Mouse (Mus musculus): ENCODE results near the gene Defb48. TPM values are rescaled to one million over a fixed set of nuclear protein-coding genes. Genes with fewer than 3 reads are reported as not detected.

Defb48 gene
- not detected in 2 replicates for polyA plus RNA-seq (2014; fragmentation: Nextera tagmentation; extraction: Ambion mirVana)

- no peak within 1 kb of the TSS for H3K4me3 ChIP-seq (ENCODE audit: low read depth, low read length)
- no peak within 1 kb of the TSS for H3K4me2 ChIP-seq (ENCODE audit: low read depth, low read length)
- no peaks in the 10 kb centered on the region for H3K9me3 ChIP-seq (ENCODE audit: control insufficient read depth, low read length)
- H3K4me1 ChIP-seq (ENCODE audit: control insufficient read depth, insufficient read depth, low read length): no peaks in the 10 kb centered on the region
- H3K27ac ChIP-seq (ENCODE audit: low read depth, low read length): no peak within 1 kb of the TSS
- H3K36me3 ChIP-seq (ENCODE audit: control insufficient read depth, insufficient read depth, low read length): no peaks in the 10 kb centered on the region
- no peaks in the 10 kb centered on the region for H3K27me3 ChIP-seq (ENCODE audit: control insufficient read depth, insufficient read depth, low read length)
- H3K9ac ChIP-seq (replicated peaks; ENCODE audit: low read depth, low read length): no peak within 1 kb of the TSS
- ATAC-seq (ENCODE audit: low read depth): no peak
- 79% methylated on average over 1 of the region's 1 CpGs for WGBS
These were observed at the start of gene Defb48 for GRCm38 (mm10) chr14:62984410-62984809. Gene Defb48 (minus strand): TSS chr14:62984510.

DNA sequence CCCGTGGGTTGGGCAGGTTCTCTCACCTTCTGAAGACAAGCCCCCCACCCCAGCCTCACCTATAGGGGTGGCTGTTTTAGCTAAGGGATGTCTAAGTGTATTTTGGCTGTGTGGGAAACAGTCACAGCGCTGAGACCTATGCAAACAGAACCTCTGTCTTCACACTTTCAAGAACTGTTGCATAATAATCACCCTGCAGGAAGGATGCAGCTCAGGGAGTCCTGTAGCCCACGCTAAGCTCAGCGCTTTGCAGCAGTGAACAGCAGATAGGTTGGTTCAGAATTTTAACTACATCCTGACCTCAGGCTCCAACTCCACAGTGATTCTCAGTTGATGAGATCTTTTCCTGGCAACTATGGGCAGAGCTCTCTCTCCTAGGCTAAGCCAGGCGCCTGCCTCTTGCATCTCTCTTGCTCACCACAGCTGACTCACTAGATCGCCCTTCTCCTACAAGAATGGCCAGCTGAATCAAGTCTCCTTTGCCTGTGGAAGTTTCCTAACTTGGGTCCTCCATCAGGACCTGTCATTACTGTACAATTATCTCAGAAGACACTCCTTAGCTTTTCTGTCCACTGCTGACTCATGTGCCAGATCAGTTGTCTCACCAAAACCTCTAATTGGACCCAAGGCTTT, 36.3 kb upstream of the Defb48 start:
- H3K9me3 ChIP-seq (ENCODE audit: control insufficient read depth, low read length): no peaks in the 10 kb centered on the region
- no peak overlapping the region for H3K9ac ChIP-seq (replicated peaks; ENCODE audit: low read depth, low read length)
- no peak for ATAC-seq (ENCODE audit: low read depth)
- no peaks in the 10 kb centered on the region for H3K36me3 ChIP-seq (ENCODE audit: control insufficient read depth, insufficient read depth, low read length)
- H3K27ac ChIP-seq (ENCODE audit: low read depth, low read length): no peak overlapping the region
- H3K4me3 ChIP-seq (ENCODE audit: low read depth, low read length): no peak overlapping the region
- no peak overlapping the region for H3K4me2 ChIP-seq (ENCODE audit: low read depth, low read length)
- WGBS: 71% methylated on average over 6 of the region's 6 CpGs
- H3K4me1 ChIP-seq (ENCODE audit: control insufficient read depth, insufficient read depth, low read length): no peaks in the 10 kb centered on the region
- no peaks in the 10 kb centered on the region for H3K27me3 ChIP-seq (ENCODE audit: control insufficient read depth, insufficient read depth, low read length)

GRCm38 (mm10) chr14:63014667-63015066, 30.4 kb upstream of the Defb48 start:
- no peak overlapping the region for H3K4me2 ChIP-seq (ENCODE audit: low read depth, low read length)
- no peaks in the 10 kb centered on the region for H3K27me3 ChIP-seq (ENCODE audit: control insufficient read depth, insufficient read depth, low read length)
- no peak overlapping the region for H3K27ac ChIP-seq (ENCODE audit: low read depth, low read length)
- H3K36me3 ChIP-seq (ENCODE audit: control insufficient read depth, insufficient read depth, low read length): no peaks in the 10 kb centered on the region
- H3K4me3 ChIP-seq (ENCODE audit: low read depth, low read length): no peak overlapping the region
- H3K4me1 ChIP-seq (ENCODE audit: control insufficient read depth, insufficient read depth, low read length): no peaks in the 10 kb centered on the region
- no peak overlapping the region for H3K9ac ChIP-seq (replicated peaks; ENCODE audit: low read depth, low read length)
- 90% methylated on average over 4 of the region's 4 CpGs for WGBS
- ATAC-seq (ENCODE audit: low read depth): no peak
- H3K9me3 ChIP-seq (ENCODE audit: control insufficient read depth, low read length): no peaks in the 10 kb centered on the region

GRCm38 (mm10) chr14:63013082-63013481, 28.8 kb upstream of the Defb48 start:
- no peaks in the 10 kb centered on the region for H3K27me3 ChIP-seq (ENCODE audit: control insufficient read depth, insufficient read depth, low read length)
- no peaks in the 10 kb centered on the region for H3K4me1 ChIP-seq (ENCODE audit: control insufficient read depth, insufficient read depth, low read length)
- no peak overlapping the region for H3K4me3 ChIP-seq (ENCODE audit: low read depth, low read length)
- ATAC-seq (ENCODE audit: low read depth): no peak
- H3K4me2 ChIP-seq (ENCODE audit: low read depth, low read length): no peak overlapping the region
- no peak overlapping the region for H3K9ac ChIP-seq (replicated peaks; ENCODE audit: low read depth, low read length)
- H3K36me3 ChIP-seq (ENCODE audit: control insufficient read depth, insufficient read depth, low read length): no peaks in the 10 kb centered on the region
- H3K27ac ChIP-seq (ENCODE audit: low read depth, low read length): no peak overlapping the region
- no peaks in the 10 kb centered on the region for H3K9me3 ChIP-seq (ENCODE audit: control insufficient read depth, low read length)
- 80% methylated on average over 4 of the region's 4 CpGs for WGBS

GRCm38 (mm10) chr14:63011471-63011870, 27.2 kb upstream of the Defb48 start, which contains the start of gene Defb43:
Gene Defb43 (plus strand): TSS chr14:63011771.
- no peak within 1 kb of the TSS for H3K4me2 ChIP-seq (ENCODE audit: low read depth, low read length)
- H3K9ac ChIP-seq (replicated peaks; ENCODE audit: low read depth, low read length): no peak within 1 kb of the TSS
- H3K27ac ChIP-seq (ENCODE audit: low read depth, low read length): no peak within 1 kb of the TSS
- H3K4me3 ChIP-seq (ENCODE audit: low read depth, low read length): no peak within 1 kb of the TSS
- H3K9me3 ChIP-seq (ENCODE audit: control insufficient read depth, low read length): no peaks in the 10 kb centered on the region
- no peaks in the 10 kb centered on the region for H3K36me3 ChIP-seq (ENCODE audit: control insufficient read depth, insufficient read depth, low read length)
- no peaks in the 10 kb centered on the region for H3K4me1 ChIP-seq (ENCODE audit: control insufficient read depth, insufficient read depth, low read length)
- no peaks in the 10 kb centered on the region for H3K27me3 ChIP-seq (ENCODE audit: control insufficient read depth, insufficient read depth, low read length)
- 99% methylated on average over 5 of the region's 5 CpGs for WGBS
- ATAC-seq (ENCODE audit: low read depth): no peak

GRCm38 (mm10) chr14:63002588-63002987, 18.3 kb upstream of the Defb48 start:
- no peaks in the 10 kb centered on the region for H3K36me3 ChIP-seq (ENCODE audit: control insufficient read depth, insufficient read depth, low read length)
- 80% methylated on average over 2 of the region's 2 CpGs for WGBS
- ATAC-seq (ENCODE audit: low read depth): no peak
- no peaks in the 10 kb centered on the region for H3K4me1 ChIP-seq (ENCODE audit: control insufficient read depth, insufficient read depth, low read length)
- no peak overlapping the region for H3K27ac ChIP-seq (ENCODE audit: low read depth, low read length)
- H3K9ac ChIP-seq (replicated peaks; ENCODE audit: low read depth, low read length): no peak overlapping the region
- no peaks in the 10 kb centered on the region for H3K27me3 ChIP-seq (ENCODE audit: control insufficient read depth, insufficient read depth, low read length)
- no peaks in the 10 kb centered on the region for H3K9me3 ChIP-seq (ENCODE audit: control insufficient read depth, low read length)
- no peak overlapping the region for H3K4me2 ChIP-seq (ENCODE audit: low read depth, low read length)
- no peak overlapping the region for H3K4me3 ChIP-seq (ENCODE audit: low read depth, low read length)

DNA sequence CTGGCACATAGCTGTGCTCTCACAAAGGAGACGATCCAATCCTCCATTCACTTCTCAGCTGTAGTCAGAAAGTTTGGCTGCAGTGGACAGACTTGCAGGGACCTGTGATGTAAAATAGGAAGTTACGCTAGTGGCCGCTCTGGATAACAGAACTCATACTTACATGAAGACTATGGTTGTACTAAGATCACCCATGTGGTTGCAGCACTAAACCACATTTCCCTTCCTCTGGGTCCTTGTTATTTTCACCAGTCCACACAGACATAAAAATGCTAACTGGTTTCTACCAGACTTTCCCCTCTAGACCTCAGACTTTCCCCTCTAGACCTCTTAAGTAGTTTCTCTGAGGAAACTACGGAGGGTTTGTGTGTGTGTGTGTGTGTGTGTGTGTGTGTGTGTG, 14.7 kb upstream of the Defb48 start:
- H3K36me3 ChIP-seq (ENCODE audit: control insufficient read depth, insufficient read depth, low read length): no peaks in the 10 kb centered on the region
- no peak overlapping the region for H3K27ac ChIP-seq (ENCODE audit: low read depth, low read length)
- no peak overlapping the region for H3K4me2 ChIP-seq (ENCODE audit: low read depth, low read length)
- no peaks in the 10 kb centered on the region for H3K9me3 ChIP-seq (ENCODE audit: control insufficient read depth, low read length)
- no peak for ATAC-seq (ENCODE audit: low read depth)
- 90% methylated on average over 4 of the region's 4 CpGs for WGBS
- no peaks in the 10 kb centered on the region for H3K4me1 ChIP-seq (ENCODE audit: control insufficient read depth, insufficient read depth, low read length)
- H3K4me3 ChIP-seq (ENCODE audit: low read depth, low read length): no peak overlapping the region
- no peaks in the 10 kb centered on the region for H3K27me3 ChIP-seq (ENCODE audit: control insufficient read depth, insufficient read depth, low read length)
- H3K9ac ChIP-seq (replicated peaks; ENCODE audit: low read depth, low read length): no peak overlapping the region

GRCm38 (mm10) chr14:62997777-62998176, 13.5 kb upstream of the Defb48 start, which contains the start of gene Defb47:
Gene Defb47 (plus strand): TSS chr14:62998077.
- no peak within 1 kb of the TSS for H3K4me2 ChIP-seq (ENCODE audit: low read depth, low read length)
- no peak for ATAC-seq (ENCODE audit: low read depth)
- no peaks in the 10 kb centered on the region for H3K27me3 ChIP-seq (ENCODE audit: control insufficient read depth, insufficient read depth, low read length)
- no peaks in the 10 kb centered on the region for H3K4me1 ChIP-seq (ENCODE audit: control insufficient read depth, insufficient read depth, low read length)
- no peak within 1 kb of the TSS for H3K27ac ChIP-seq (ENCODE audit: low read depth, low read length)
- no peak within 1 kb of the TSS for H3K4me3 ChIP-seq (ENCODE audit: low read depth, low read length)
- H3K36me3 ChIP-seq (ENCODE audit: control insufficient read depth, insufficient read depth, low read length): no peaks in the 10 kb centered on the region
- H3K9me3 ChIP-seq (ENCODE audit: control insufficient read depth, low read length): no peaks in the 10 kb centered on the region
- no peak within 1 kb of the TSS for H3K9ac ChIP-seq (replicated peaks; ENCODE audit: low read depth, low read length)
- 87% methylated on average over 8 of the region's 8 CpGs for WGBS

DNA sequence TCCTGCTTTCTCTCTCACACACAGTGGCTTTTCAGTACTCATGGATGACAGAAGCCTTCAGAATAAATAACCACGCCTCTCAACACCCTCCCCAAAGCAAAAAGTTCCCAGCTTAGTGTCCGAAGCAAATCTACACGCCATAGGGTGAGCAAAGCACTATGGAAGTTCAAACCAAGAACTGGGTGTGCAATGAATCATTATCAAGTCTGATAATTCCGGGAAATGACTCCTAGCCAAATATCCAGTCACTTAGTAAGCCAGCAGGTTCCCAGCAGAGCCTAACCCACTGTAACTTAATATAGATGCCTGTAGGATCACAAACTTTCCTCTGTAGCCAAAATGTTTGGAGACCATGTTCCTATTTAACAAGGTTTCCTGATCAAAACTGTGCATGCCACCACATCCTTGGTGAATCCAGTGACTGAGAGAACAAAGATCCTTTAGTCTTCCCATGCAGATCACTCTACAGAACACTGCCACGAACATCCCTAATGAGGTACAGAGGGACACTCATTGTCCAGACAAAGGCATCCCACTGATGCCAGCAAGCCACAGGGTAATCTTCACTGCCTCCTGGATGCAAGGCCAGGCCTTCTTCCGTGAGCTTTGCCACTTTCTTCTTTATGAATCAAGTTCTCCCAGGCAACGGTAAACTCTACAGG, 7.7 kb upstream of the Defb48 start:
- Histone ChIP-seq H3K9me3 (ENCODE audit: control insufficient read depth, low read length) (no peaks in the 10 kb centered on the region), H3K9ac (replicated peaks; ENCODE audit: low read depth, low read length) (no peak overlapping the region), H3K27ac (ENCODE audit: low read depth, low read length) (no peak overlapping the region), H3K4me3 (ENCODE audit: low read depth, low read length) (no peak overlapping the region), H3K4me1 (ENCODE audit: control insufficient read depth, insufficient read depth, low read length) (no peaks in the 10 kb centered on the region), H3K4me2 (ENCODE audit: low read depth, low read length) (no peak overlapping the region), H3K27me3 (ENCODE audit: control insufficient read depth, insufficient read depth, low read length) (no peaks in the 10 kb centered on the region), H3K36me3 (ENCODE audit: control insufficient read depth, insufficient read depth, low read length) (no peaks in the 10 kb centered on the region)
- 73% methylated on average over 7 of the region's 7 CpGs for WGBS
- ATAC-seq (ENCODE audit: low read depth): no peak

Data from neural tube, embryonic 14.5 days (tissue).